Mouse (Mus musculus) megakaryocyte, embryonic 14.5 days (primary cell): Measurements from ENCODE around the gene Chrne.

Source experiments
- FLI1 ChIP-seq: IDR thresholded peaks from 2 replicates; pipeline ENCODE4 v1.6.1; 2012; ENCODE audit warnings: low read length, inconsistent platforms, mixed read lengths
- GATA1 ChIP-seq: IDR thresholded peaks from 3 replicates; pipeline ENCODE4 v1.6.1; 2012; ENCODE audit warnings: mixed read lengths, low read length, inconsistent platforms, borderline replicate concordance

DNA sequence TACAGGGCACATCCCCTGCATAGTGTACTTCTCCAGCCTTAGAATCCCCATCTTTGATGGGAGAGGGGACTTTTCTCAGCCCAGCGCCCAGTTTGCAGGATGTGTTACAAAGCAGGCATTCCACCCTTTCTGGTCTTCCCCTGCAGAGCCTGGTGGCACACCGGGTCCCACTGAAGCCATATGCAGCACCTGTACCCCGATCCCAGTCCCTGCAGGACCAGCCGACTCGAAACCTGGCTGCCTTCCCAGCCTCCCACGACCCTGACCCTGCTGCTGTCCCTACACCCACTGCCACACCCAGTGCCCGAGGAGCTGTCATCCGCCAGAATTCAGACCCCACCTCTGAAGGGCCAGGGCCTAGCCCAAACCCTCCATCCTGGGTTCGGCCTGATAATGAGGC is 11.4 kb downstream of the Chrne start:
- TF ChIP-seq GATA1 = no peak
- no peak for TF ChIP-seq FLI1
